Mouse (Mus musculus) CH12.LX (cell line): Measurements from ENCODE around the gene Zdhhc8.

Source experiments
- CHD2 ChIP-seq: IDR thresholded peaks from 2 replicates; pipeline ENCODE4 v1.6.1; 2011; ENCODE audit warnings: low read length, improper control_type of control experiment
- CTCF ChIP-seq, 2 experiments: IDR thresholded peaks in 1 of 2; conservative IDR thresholded peaks in 1 of 2; 2 replicates each; pipeline ENCODE4 v1.5.1; 2011 to 2012; ENCODE audit warnings: low read depth in 2 of 2, low read length in 2 of 2, improper control_type of control experiment in 1 of 2, inconsistent platforms in 1 of 2, mild to moderate bottlenecking in 1 of 2, moderate library complexity in 1 of 2
- EP300 ChIP-seq: IDR thresholded peaks from 2 replicates; pipeline ENCODE4 v1.6.1; 2011; ENCODE audit warnings: low read length, improper control_type of control experiment
- HCFC1 ChIP-seq: IDR thresholded peaks from 2 replicates; pipeline ENCODE4 v1.6.1; 2012; ENCODE audit warnings: low read depth, mild to moderate bottlenecking, inconsistent platforms, low read length, improper control_type of control experiment
- POLR2A ChIP-seq: IDR thresholded peaks from 2 replicates; pipeline ENCODE4 v1.6.1; 2011; ENCODE audit warnings: low read depth, mild to moderate bottlenecking, improper control_type of control experiment, low read length
- POLR2AphosphoS2 ChIP-seq: IDR thresholded peaks from 2 replicates; pipeline ENCODE4 v1.6.1; 2011; ENCODE audit warnings: low read depth, low read length, improper control_type of control experiment
- SMC3 ChIP-seq: IDR thresholded peaks from 2 replicates; pipeline ENCODE4 v1.6.1; 2011; ENCODE audit warnings: low read depth, low read length, improper control_type of control experiment
- UBTF ChIP-seq: IDR thresholded peaks from 2 replicates; pipeline ENCODE4 v1.6.1; 2012; ENCODE audit warnings: low read depth, mild to moderate bottlenecking, inconsistent platforms, low read length, improper control_type of control experiment, moderate library complexity
- ZC3H11A ChIP-seq: IDR thresholded peaks from 2 replicates; pipeline ENCODE4 v1.6.1; 2012; ENCODE audit warnings: low read depth, mild to moderate bottlenecking, inconsistent platforms, low read length, improper control_type of control experiment
- ZNF384 ChIP-seq: IDR thresholded peaks from 2 replicates; pipeline ENCODE4 v1.6.1; 2012; ENCODE audit warnings: low read depth, low read length, improper control_type of control experiment, inconsistent platforms

DNA sequence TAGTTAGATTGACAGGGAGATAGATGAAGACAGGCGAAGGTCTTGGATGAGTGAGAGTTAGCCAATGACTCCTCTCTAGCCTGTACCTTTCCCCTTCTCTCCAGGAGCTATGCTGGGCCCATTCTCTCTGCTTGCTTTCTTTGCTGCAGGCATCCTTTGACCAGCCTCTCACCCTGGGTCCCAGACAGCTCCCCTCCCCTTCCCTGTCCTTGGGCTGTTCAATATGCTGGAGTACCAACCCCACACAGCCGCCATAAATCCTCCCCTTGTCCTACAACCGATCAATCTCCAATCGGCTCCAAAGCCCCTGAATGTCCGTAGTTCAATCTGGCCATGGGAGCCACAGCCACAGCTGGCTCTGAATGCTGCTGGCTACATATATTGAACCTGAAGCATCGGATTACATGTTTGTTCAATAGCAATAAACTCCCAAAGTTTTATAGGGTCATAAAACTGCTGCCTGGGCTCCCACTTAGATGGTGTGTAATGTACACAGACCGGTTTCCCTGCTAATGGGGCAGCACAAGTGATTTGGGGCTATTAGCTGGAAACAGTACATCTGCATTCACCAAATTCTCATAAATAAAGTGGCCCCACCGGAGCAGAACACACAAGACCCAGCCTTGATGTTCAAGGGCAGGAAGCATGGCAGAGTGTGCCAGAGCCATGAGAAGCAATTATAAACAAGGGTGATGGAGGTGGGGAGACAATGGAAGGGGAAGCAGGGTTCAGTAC, 49.1 kb downstream of the Zdhhc8 start:
- no peak for TF ChIP-seq POLR2A
- no peak for TF ChIP-seq CTCF (conservative IDR thresholded peaks at IDR 0.05 in 1 of 2, IDR thresholded peaks at IDR 0.05 in 1 of 2; ENCODE audit: low read depth in 2 of 2, low read length in 2 of 2)
- TF ChIP-seq EP300: no peak
- TF ChIP-seq ZNF384: no peak
- no peak for TF ChIP-seq CHD2
- TF ChIP-seq POLR2AphosphoS2: no peak
- TF ChIP-seq ZC3H11A: no peak
- no peak for TF ChIP-seq HCFC1
- TF ChIP-seq SMC3: no peak
- no peak for TF ChIP-seq UBTF
